Mouse (Mus musculus) hindbrain, postnatal 0 days (tissue): ENCODE data around the gene Krt42. TPM values are rescaled to one million over a fixed set of nuclear protein-coding genes. Genes with fewer than 3 reads are reported as not detected.
A peak's percentile ranks its signal among the peaks of the same experiment; 100 is the strongest.
"Not testable (repeated sequence)": the region's sequence is repeated elsewhere in the genome, so short reads cannot be mapped to it uniquely, and the experiment has no call there.

Experiments used
- ATAC-seq: fragments of 200-750 bp; cut with Nextera tagmentation; 2 replicates; pipeline ENCODE4 v1.8.0; 2017; ENCODE audit warnings: mild to moderate bottlenecking, moderate TSS enrichment, moderate library complexity
- DNase-seq: peaks from one replicate; pipeline ENCODE4 v3.0.0-alpha.2; 2015; ENCODE audit warnings: low spot score
- H3K27ac ChIP-seq: fragments of 300-500 bp; sonication (generic); 2 replicates; pipeline ENCODE4 v1.5.1; 2014; ENCODE audit warnings: mild to moderate bottlenecking
- H3K27me3 ChIP-seq: fragments of 300-500 bp; sonication (generic); 2 replicates; pipeline ENCODE4 v1.6.1; 2014; ENCODE audit warnings: low read length, mixed read lengths; ENCODE audit not compliant: insufficient read depth
- H3K36me3 ChIP-seq: fragments of 300-500 bp; sonication (generic); 2 replicates; pipeline ENCODE4 v1.6.1; 2014; ENCODE audit warnings: low read length, mixed read lengths; ENCODE audit not compliant: insufficient read depth
- H3K4me1 ChIP-seq: fragments of 300-500 bp; sonication (generic); 2 replicates; pipeline ENCODE4 v1.6.1; 2014; ENCODE audit warnings: antibody characterized with exemption, low read length, mixed read lengths; ENCODE audit not compliant: insufficient read depth
- H3K4me2 ChIP-seq: fragments of 300-500 bp; sonication (generic); 2 replicates; pipeline ENCODE4 v1.6.1; 2014; ENCODE audit warnings: low read depth, mild to moderate bottlenecking, low read length, moderate library complexity, mixed read lengths
- H3K4me3 ChIP-seq: fragments of 300-500 bp; sonication (generic); 2 replicates; pipeline ENCODE4 v1.5.1; 2014; ENCODE audit warnings: low read length
- H3K9ac ChIP-seq: fragments of 300-500 bp; sonication (generic); replicated peaks from 2 replicates; pipeline ENCODE4 v1.6.1; 2014; ENCODE audit warnings: mild to moderate bottlenecking, low read length, moderate library complexity, mixed read lengths
- H3K9me3 ChIP-seq: fragments of 300-500 bp; sonication (generic); 2 replicates; pipeline ENCODE4 v1.6.1; 2016; ENCODE audit warnings: low read length, mixed read lengths
- CTCF ChIP-seq: IDR thresholded peaks from 2 replicates; pipeline ENCODE4 v1.5.1; 2016; ENCODE audit warnings: antibody characterized with exemption, control low read depth, low read depth
- WGBS: fragments of 180-500 bp; shearing (Covaris S2); extraction: QIAGEN DNeasy Blood & Tissue Kit; methylation state at CpG from one replicate; pipeline ENCODE4 v1.1.7; 2014; 5-methylcytosine and 5-hydroxymethylcytosine counted together
- polyA plus RNA-seq: library from polyadenylated mRNA; unstranded; fragments of >200 nt; fragmentation: Nextera tagmentation; extraction: Ambion mirVana; gene quantifications from 2 replicates; pipeline ENCODE4 v1.2.1, GENCODE M21; 2015
- total RNA-seq: library from RNA; depleted of rRNA; stranded (reverse); fragments of >200 nt; gene quantifications from 2 replicates; pipeline ENCODE4 v1.2.3, GENCODE M21; 2014

Gene Krt42
- total and polyA plus RNA-seq, 2 experiments from 2014 or later = not detected

DNA sequence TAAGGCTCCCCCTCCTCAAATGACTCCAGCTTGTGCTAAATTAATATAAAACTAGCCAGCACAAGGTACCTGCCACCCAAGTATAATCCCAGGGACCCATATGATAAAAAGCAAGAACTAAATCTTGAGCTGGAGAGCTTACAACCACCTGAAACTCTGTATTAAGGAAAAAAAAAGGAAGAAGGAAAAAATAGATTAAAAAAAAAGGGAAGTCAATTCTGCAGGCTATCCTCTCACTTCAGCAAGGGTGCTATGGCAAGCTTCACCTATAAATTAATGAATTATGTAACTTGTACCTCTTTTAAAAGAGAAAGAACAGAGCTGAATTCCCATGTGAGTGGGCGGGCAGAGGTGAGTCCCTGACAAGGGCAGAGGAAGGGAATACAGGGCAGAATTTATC is 42.0 kb upstream of the Krt42 start:
- ATAC-seq = no peak
- Histone ChIP-seq H3K27me3 (no peaks in the 10 kb centered on the region), H3K4me3 (no peak overlapping the region), H3K36me3 (no peaks in the 10 kb centered on the region), H3K9me3 (no peaks in the 10 kb centered on the region), H3K4me2 (no peak overlapping the region), H3K4me1 (no peaks in the 10 kb centered on the region), H3K9ac (no peak overlapping the region), H3K27ac (peak overlapping the region; percentile 41; the same call in 1 of the 2 replicates)
- no peak for TF ChIP-seq CTCF
- no peak for DNase-seq
- 74% methylated on average over 1 of the region's 1 CpGs for WGBS

DNA sequence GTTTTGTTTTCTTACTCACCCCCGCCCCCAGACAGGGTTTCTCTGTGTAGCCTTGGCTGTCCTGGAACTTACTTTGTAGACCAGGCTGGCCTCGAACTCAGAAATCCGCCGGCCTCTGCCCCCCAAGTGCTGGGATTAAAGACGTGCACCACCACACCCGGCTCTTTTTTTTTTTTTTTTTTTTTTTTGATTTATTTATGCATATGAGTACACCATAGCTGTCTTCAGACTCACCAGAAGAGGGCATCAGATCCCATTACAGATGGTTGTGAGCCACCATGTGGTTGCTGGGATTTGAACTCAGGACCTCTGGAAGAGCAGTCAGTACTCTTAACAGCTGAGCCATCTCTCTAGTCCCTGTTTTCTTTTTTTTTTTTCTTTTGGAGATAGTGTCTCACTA is 39.0 kb upstream of the Krt42 start:
- 94% methylated on average over 4 of the region's 6 CpGs for WGBS
- H3K9ac ChIP-seq, ATAC-seq, DNase-seq, H3K4me2 ChIP-seq, H3K27ac ChIP-seq, H3K4me1 ChIP-seq, H3K36me3 ChIP-seq, H3K4me3 ChIP-seq, H3K27me3 ChIP-seq, H3K9me3 ChIP-seq: not testable (repeated sequence)

DNA sequence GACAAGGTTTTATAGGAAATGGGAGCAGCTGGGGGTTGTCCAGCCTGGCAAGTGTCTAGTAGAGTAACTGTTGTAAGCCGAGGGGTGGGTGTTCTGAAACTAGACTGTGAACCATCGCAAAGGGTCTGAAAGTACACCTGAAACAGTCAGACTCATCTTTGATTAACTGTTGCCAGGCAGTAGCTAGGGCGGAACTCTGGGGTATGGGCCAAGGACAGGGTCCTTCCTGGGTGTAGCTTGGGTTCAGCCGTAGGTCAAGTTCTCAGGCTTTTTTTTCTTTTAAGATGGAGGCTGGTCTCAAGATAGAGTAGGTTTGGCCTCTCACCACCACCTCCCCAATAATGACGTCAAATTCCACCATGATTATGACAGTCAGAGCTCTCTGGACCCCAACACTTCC is 38.2 kb upstream of the Krt42 start:
- Histone ChIP-seq H3K4me1 (no peaks in the 10 kb centered on the region), H3K9ac (no peak overlapping the region), H3K4me3 (no peak overlapping the region), H3K27me3 (no peaks in the 10 kb centered on the region), H3K4me2 (no peak overlapping the region), H3K36me3 (no peaks in the 10 kb centered on the region), H3K27ac (no peak overlapping the region), H3K9me3 (no peaks in the 10 kb centered on the region)
- no peak for DNase-seq
- WGBS = 90% methylated on average over 5 of the region's 5 CpGs
- no peak for TF ChIP-seq CTCF
- no peak for ATAC-seq

DNA sequence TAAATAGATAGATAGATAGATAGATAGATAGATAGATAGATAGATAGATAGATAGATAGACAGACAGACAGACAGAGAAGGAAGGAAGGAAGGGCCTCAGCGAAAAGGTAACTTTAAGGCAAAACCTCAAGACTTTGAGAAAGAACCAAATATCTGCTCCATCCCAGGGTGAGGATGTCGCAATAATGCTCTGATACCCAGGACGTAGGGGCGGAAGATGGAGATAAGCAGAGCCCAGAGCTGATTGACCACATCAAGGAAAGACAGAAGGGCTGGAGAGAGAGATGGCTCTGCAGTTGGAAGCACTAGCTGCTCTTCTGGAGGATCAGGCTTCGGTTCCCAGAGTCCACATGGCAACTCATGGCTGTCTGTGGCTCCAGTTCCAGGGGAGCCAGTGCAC is 31.6 kb upstream of the Krt42 start:
- no peak for DNase-seq
- Histone ChIP-seq H3K4me2 (no peak overlapping the region), H3K9ac (no peak overlapping the region), H3K4me3 (no peak overlapping the region), H3K27me3 (no peaks in the 10 kb centered on the region), H3K36me3 (no peaks in the 10 kb centered on the region), H3K4me1 (no peaks in the 10 kb centered on the region), H3K9me3 (no peaks in the 10 kb centered on the region), H3K27ac (no peak overlapping the region)
- 90% methylated on average over 5 of the region's 5 CpGs for WGBS
- no peak for ATAC-seq
- TF ChIP-seq CTCF = no peak

DNA sequence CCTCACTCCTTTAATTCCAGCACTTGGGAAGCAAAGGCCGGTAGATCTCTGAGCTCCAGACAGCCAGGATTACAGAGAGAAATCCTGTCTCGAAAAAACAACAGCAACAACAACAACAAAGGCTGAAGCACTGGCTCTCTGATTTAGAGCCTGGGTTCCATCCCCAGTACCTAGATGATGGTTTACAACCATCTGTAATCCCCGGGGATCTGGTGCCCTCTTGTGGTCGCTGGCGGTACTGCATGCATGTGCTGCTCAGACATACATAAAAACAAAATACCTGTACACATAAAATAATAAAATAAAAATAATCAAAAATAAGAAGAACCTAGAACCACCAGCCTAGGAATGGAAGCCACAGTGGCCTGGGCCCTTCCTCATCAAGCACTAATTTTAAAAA is 30.6 kb upstream of the Krt42 start:
- no peak overlapping the region for H3K4me2 ChIP-seq
- no peak overlapping the region for H3K4me3 ChIP-seq
- H3K27me3 ChIP-seq = no peaks in the 10 kb centered on the region
- H3K9ac ChIP-seq = no peak overlapping the region
- H3K36me3 ChIP-seq = no peaks in the 10 kb centered on the region
- H3K4me1 ChIP-seq = no peaks in the 10 kb centered on the region
- ATAC-seq (no peak), DNase-seq (peak; percentile 78)
- H3K9me3 ChIP-seq = no peaks in the 10 kb centered on the region
- peak; percentile 94 for TF ChIP-seq CTCF
- WGBS = 5% methylated on average over 5 of the region's 5 CpGs
- H3K27ac ChIP-seq = no peak overlapping the region

DNA sequence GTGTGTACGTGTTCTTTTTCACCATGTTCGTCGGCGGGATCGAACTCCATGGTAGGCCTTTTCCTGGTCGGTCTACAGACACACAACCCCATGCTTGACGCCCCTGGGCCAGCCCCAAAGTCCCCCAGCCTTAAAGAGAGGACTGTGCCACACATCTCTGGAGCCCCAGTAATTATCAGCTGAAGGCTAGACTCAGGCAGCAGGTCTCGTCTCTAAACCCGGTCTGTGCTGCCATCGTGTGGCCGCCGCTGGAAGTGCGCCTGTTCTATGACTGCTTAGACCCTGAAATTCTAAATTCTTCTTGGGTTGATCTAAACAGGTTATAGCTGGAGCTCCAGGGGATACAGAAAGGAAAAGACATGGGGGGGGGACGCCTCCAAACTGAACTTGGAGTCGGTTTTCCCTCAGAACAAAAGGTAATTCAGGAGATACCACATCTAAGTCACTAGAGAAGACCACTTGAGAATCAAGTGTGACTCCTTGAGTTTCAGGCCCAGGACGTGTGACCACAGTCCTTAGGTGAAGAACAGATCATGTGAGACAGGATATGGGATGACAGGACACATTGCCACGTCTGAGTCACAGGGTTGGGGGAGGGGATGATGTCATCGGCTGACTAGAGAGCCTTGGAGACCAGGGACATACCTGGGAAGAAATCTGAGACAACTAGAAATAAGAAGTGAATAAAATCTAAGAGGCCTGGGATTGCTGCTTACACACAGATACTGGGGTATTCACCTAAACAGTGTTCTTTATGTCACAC is 28.8 kb upstream of the Krt42 start:
- peak; percentile 88 for TF ChIP-seq CTCF
- H3K9me3 ChIP-seq = no peaks in the 10 kb centered on the region
- 23% methylated on average over 18 of the region's 18 CpGs for WGBS
- H3K27ac ChIP-seq = no peak overlapping the region
- H3K4me3 ChIP-seq = no peak overlapping the region
- peak; percentile 57 for ATAC-seq
- H3K4me1 ChIP-seq = no peaks in the 10 kb centered on the region
- no peak overlapping the region for H3K9ac ChIP-seq
- peak; percentile 73 for DNase-seq
- no peaks in the 10 kb centered on the region for H3K27me3 ChIP-seq
- no peaks in the 10 kb centered on the region for H3K36me3 ChIP-seq
- H3K4me2 ChIP-seq = peak overlapping the region; percentile 45

DNA sequence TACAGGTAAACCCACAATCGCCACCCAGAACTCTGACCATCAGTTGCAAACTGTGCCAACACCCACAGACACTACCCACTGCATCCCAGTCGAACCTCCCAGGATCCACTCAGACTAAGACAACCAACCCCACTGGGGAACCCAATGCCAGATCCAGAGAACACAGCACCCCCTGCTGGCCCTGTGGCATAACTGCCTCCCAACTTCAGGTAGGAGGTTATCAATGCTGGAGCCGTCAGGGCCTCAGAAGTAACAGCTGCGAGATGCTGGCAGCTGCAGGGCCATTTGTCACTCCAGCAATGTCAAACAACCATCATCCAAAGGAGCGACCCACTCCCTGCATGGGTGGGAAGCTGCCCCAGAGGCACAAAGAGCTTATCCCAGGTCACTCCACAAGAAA is 28.1 kb upstream of the Krt42 start:
- 35% methylated on average over 5 of the region's 5 CpGs for WGBS
- no peak overlapping the region for H3K9ac ChIP-seq
- no peak overlapping the region for H3K4me3 ChIP-seq
- no peaks in the 10 kb centered on the region for H3K27me3 ChIP-seq
- TF ChIP-seq CTCF = peak; percentile 65
- H3K4me1 ChIP-seq = no peaks in the 10 kb centered on the region
- no peaks in the 10 kb centered on the region for H3K9me3 ChIP-seq
- H3K27ac ChIP-seq = no peak overlapping the region
- peak overlapping the region; percentile 45 for H3K4me2 ChIP-seq
- DNase-seq (peak; percentile 23), ATAC-seq (peak; percentile 9; the same call in 1 of the 2 replicates)
- no peaks in the 10 kb centered on the region for H3K36me3 ChIP-seq
